Mouse (Mus musculus) adrenal gland, postnatal 4 days (tissue): ENCODE results near the gene Rpl12. TPM values are rescaled to one million over a fixed set of nuclear protein-coding genes. Genes with fewer than 3 reads are reported as not detected.
A peak's percentile ranks its signal among the peaks of the same experiment; 100 is the strongest.

Source experiments
- DNase-seq, 2 experiments: peaks; one replicate each; pipeline ENCODE4 v3.0.0; 2021 to 2022; ENCODE audit warnings: low spot score in 2 of 2, mixed read lengths in 2 of 2
- long read RNA-seq, 2 experiments: library from polyadenylated mRNA; stranded (forward); transcript quantifications; one replicate each; pipeline ENCODE4 v2.0.0; 2021
- total RNA-seq, 2 experiments: library from RNA; stranded (reverse); gene quantifications; 2 replicates each; pipeline ENCODE4 v1.2.3; 2021

Gene Rpl12
- 100 to 1,000 TPM; 274 to 283 TPM for total RNA-seq
- long read RNA-seq, experiment 1, transcript Rpl12-203 (7 exons, 1,242 nt) = major isoform, 74 of 94 reads
- long read RNA-seq, experiment 1, partial matches to known transcripts = 12 of 94 reads
- long read RNA-seq, experiment 1, other reads (novel, unspliced or antisense) = 6 of 94 reads
- long read RNA-seq, experiment 2, transcript Rpl12-203 (7 exons, 1,242 nt) = major isoform, 78 of 98 reads
- long read RNA-seq, experiment 2, partial matches to known transcripts = 9 of 98 reads
- long read RNA-seq, experiment 2, other reads (novel, unspliced or antisense) = 9 of 98 reads

DNA sequence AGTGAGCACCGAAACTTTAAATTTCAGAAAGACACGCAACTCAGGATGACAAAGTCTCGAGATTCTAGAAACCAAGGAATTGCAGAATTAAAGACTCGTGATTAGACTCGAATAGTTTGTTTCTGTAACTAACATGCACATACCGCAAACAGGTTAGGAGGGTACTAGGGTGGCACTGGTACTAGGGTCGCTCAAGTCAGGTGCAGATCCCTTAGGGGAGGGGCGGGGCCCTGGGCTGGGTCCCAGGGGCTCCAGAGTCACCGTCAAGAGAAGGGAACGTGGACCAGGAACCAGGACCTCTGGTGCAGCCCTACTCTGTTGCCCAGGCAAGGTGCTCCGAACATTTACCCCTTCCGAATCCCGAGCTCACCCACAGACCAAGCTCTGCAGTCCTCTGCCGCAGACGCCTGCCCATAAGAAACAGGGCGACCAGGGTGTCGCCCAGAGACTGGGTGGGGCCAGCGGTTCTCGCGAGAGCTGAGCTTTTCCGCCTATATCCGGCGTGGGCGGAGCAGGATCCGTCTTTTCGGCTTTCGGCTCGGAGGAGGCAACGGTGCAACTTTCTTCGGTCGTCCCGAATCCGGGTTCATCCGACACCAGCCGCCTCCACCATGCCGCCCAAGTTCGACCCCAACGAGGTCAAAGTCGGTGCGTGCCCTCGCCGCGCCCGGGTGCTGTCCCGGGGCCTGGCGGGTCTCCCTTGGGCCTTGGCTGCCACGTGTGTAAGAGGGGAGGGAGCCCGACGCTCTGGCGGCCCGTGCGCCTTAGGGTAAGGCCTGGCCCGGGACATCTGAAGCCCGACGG lies at the start of gene Rpl12, which contains the start of gene Lrsam1:
Gene Rpl12 (plus strand): TSS at position 368 of the 804 bp plus-strand sequence.
Gene Lrsam1 (minus strand): TSS at position 423 of the 804 bp plus-strand sequence.
- DNase-seq = peak; percentile 81 to 91

GRCm38 (mm10) chr2:32911639-32912182 lies 49.6 kb upstream of the Rpl12 start:
- DNase-seq = no peak

GRCm38 (mm10) chr2:32912210-32912804 lies 49.1 kb upstream of the Rpl12 start:
- DNase-seq = peak; percentile 61 to 63

DNA sequence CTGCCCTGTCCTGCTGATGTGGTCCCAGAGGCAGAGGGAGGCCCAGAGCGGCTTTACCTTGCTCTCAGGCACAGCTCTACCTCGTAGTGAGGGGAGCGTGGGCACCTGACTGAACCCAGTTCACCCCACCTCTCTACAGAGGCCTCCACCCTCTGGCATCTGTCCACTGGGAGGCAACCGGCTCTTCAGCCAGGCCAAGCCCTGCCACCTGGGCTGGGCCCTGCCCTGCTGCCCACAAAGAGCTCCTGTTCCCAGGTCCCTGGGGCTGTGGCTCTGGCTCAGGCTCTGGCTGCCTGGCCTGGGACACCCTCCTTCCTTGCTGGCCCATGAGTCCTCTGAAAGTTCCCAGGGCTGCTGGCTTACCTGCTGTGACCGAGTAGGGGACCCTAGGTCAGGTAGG lies 47.0 kb upstream of the Rpl12 start:
- no peak for DNase-seq

- DNase-seq = no peak
These were observed 46.5 kb upstream of the Rpl12 start for GRCm38 (mm10) chr2:32914896-32915295.

DNA sequence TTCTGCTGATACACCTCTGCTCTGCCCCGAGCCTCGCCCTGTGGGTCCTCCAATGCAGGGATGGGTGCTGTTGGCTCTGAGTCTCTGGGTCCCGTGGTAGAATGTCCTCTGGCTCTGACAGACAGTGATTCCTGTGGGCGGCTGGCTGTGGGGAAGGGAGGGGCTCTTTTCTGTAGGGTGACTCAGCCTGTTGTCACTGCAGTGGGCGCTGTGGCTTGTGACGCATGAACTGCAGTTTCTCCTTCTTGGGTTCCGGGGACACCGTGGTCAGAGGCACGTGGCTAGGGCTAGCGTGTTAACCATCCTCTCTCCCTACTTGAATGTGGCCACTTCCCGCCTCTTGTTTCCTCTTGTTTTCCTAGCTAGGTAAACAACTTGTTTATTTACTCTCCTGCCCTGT lies 43.8 kb upstream of the Rpl12 start:
- DNase-seq = no peak

DNA sequence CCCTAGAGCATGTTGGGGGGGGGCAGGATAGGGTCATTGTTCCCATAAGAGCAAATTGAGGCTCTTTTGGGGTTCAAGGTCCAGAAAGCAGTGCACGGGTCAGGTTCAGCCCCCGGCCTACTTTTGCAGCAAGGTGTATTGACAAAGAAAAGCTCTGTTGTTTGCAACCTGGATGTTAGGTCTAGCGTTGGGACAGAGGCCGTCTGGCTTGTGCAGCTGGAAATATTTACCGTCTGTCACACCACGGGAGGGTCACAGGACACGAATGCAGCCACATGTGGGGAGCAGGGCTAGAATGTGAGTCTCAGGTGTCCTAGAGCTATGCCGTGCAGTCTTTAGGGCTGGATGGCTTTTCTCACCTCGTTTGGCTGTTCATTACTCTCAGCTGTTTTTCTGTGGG lies 43.0 kb upstream of the Rpl12 start:
- DNase-seq = no peak

- DNase-seq = no peak
These were observed 40.1 kb upstream of the Rpl12 start for GRCm38 (mm10) chr2:32921235-32921634.

GRCm38 (mm10) chr2:32921801-32922380 lies 39.5 kb upstream of the Rpl12 start:
- DNase-seq = no peak

GRCm38 (mm10) chr2:32922564-32922963 lies 38.8 kb upstream of the Rpl12 start:
- no peak for DNase-seq

GRCm38 (mm10) chr2:32923551-32924250 lies 37.7 kb upstream of the Rpl12 start:
- DNase-seq = no peak

- no peak for DNase-seq
These were observed 37.0 kb upstream of the Rpl12 start for GRCm38 (mm10) chr2:32924306-32924844.

GRCm38 (mm10) chr2:32926330-32927075 lies 34.9 kb upstream of the Rpl12 start:
- DNase-seq = no peak

DNA sequence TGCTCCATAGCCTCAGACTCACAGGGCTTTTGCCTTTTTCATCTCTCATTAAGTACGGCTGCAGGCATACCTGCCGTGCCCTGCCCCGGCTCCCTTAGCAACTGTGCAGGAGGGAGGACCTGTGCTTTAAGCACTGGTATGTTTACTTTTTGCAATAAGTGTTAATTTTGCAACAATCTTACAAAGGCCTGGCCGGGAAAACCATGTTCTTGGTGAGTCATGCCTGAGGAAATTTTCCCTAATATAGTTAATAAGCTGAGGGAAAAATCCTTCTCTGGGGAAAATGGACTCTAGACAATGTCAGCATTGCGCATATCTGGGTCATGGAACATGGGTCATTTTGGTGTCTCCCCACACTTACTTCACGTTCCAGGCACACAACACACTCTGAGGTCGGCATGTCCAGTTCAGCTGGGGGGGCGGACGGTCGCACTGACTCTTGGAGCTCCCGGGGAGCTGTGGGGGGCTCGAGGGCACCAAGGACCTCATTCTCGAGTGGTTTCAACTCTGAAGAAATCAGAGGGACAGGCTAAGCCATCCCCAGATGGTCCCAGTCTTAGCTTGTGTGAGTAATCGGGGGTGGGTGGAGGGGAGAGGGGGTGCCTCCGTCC lies 33.6 kb upstream of the Rpl12 start:
- no peak for DNase-seq

DNA sequence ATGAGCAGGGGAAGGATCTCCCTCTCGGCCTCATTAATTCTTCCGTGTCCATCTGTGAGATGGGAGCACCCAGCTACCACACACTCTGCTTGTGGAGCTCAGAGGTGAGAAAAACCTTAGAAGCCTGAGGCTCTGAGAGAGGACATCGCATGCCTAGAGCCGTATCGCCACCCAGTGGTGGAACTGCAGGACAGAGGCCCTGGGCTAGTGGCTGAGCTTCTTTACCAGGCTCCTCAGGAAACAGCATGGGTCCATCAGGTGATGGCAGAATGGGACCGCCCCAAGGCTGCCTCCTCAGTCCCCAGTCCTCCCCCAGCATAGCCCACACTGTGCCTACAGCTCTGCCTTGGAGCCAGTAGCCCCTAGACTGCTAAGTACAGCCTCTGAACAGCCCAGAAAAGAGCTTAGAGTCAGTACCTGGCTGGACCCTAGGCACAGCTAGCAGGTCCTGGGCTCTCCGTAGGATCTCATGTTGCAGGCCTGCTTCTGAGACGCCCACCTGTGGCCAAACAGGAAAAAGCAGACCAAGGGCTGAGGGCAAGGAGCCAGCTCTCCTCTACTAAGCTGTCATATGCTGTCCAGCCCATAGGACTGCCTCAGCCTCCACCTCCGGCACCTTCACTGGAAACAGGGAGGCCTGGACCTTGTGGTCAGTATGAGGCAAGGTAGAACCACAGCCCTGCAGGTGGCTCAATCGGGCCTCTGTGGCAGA lies 33.0 kb upstream of the Rpl12 start:
- peak; percentile 33 to 53 for DNase-seq

DNA sequence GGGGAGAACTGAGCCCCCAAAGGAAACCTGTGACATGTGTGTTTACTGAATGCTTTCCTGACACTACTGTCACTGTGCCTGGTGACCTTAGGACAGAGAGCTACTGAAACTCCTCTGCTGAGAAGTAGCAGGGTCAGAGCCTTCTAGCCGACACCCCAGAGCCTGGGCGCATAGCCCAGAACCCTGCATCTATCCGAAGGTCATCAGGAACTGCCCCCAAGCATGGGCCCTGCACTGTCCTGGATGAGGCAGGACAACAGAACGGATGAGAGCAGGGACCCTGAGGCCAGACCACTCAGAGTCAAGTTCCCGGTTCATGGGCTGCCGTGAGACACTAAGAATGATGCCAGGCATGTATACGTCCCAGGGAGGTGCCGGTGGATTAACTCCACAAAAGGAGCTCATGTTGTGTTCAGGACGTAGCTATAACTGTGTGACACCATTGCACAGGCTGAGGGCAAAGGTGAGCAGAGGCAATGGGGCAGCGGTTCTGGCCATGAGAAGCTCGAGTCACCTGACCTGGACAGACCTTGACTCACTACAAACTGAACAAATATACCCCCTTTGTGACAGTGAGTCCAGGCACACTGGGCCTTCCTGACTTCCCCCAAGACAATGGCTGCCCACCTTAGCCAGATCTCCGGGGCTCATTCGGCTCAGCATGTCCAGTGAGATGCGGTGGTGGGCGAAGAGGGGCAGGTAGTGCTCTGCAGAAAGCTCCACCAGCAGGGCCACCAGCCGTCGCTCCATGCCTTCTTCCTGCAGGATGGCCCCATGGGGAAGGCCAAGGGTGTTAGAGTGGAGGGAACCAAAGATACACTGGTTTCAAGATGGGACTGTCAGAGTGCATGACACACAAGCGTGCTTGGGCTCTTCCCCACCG lies 32.2 kb upstream of the Rpl12 start:
- no peak for DNase-seq

- no peak for DNase-seq
These were observed 29.6 kb upstream of the Rpl12 start for GRCm38 (mm10) chr2:32931730-32932129.

DNA sequence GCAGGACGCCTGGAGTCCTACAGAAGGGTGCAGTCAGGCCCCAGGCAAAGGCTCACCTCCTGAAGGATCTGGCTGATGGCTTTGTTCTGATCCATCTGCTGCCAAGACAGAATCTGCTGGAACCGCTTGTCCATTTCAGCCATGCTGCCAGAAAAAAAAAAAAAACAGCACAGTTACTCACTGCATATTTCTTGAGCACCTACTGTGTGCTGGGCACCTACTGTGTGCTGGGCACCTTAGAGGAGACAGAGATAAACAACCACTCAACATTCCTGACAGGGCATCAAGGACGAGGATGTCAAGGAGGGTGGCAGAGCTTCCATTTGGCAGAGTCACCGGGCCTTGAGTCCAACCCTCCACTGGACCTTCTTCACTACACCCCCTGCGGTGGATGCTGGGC lies 22.6 kb upstream of the Rpl12 start:
- DNase-seq = no peak
